Mouse (Mus musculus) midbrain, postnatal 0 days (tissue): Measurements from ENCODE around the gene Igsf11. TPM values are rescaled to one million over a fixed set of nuclear protein-coding genes. Genes with fewer than 3 reads are reported as not detected.

Experiments used
- ATAC-seq: fragments of 200-750 bp; cut with Nextera tagmentation; 2 replicates; pipeline ENCODE4 v1.8.0; 2017; ENCODE audit warnings: moderate number of reproducible peaks, mild to moderate bottlenecking, moderate TSS enrichment, moderate library complexity; ENCODE audit not compliant: low FRiP score
- DNase-seq: peaks from one replicate; pipeline ENCODE4 v3.0.0-alpha.2; 2015; ENCODE audit warnings: low spot score
- H3K27ac ChIP-seq: fragments of 300-500 bp; sonication (generic); 2 replicates; pipeline ENCODE4 v1.5.1; 2014; ENCODE audit warnings: low read depth, mild to moderate bottlenecking, low read length, mixed read lengths
- H3K27me3 ChIP-seq: fragments of 300-500 bp; sonication (generic); 2 replicates; pipeline ENCODE4 v1.6.1; 2014; ENCODE audit warnings: low read length, control low read depth, mixed read lengths; ENCODE audit not compliant: insufficient read depth
- H3K36me3 ChIP-seq: fragments of 300-500 bp; sonication (generic); 2 replicates; pipeline ENCODE4 v1.6.1; 2014; ENCODE audit warnings: low read length, control low read depth, mixed read lengths; ENCODE audit not compliant: insufficient read depth
- H3K4me1 ChIP-seq: fragments of 300-500 bp; sonication (generic); 2 replicates; pipeline ENCODE4 v1.6.1; 2014; ENCODE audit warnings: mild to moderate bottlenecking, control low read depth, antibody characterized with exemption, low read length, mixed read lengths; ENCODE audit not compliant: insufficient read depth
- H3K4me2 ChIP-seq: fragments of 300-500 bp; sonication (generic); 2 replicates; pipeline ENCODE4 v1.6.1; 2014; ENCODE audit warnings: low read depth, mild to moderate bottlenecking, low read length, mixed read lengths; ENCODE audit not compliant: poor library complexity, severe bottlenecking
- H3K4me3 ChIP-seq: fragments of 300-500 bp; sonication (generic); 2 replicates; pipeline ENCODE4 v1.5.1; 2014; ENCODE audit warnings: low read depth, mild to moderate bottlenecking, low read length, moderate library complexity
- H3K9ac ChIP-seq: fragments of 300-500 bp; sonication (generic); replicated peaks from 2 replicates; pipeline ENCODE4 v1.6.1; 2014; ENCODE audit warnings: mild to moderate bottlenecking, low read length, moderate library complexity, mixed read lengths; ENCODE audit not compliant: poor library complexity, severe bottlenecking
- H3K9me3 ChIP-seq: fragments of 300-500 bp; sonication (generic); 2 replicates; pipeline ENCODE4 v1.6.1; 2016; ENCODE audit warnings: low read length, control low read depth
- CTCF ChIP-seq: IDR thresholded peaks from 2 replicates; pipeline ENCODE4 v1.5.1; 2016; ENCODE audit warnings: antibody characterized with exemption, mild to moderate bottlenecking
- WGBS: fragments of 180-500 bp; shearing (Covaris S2); extraction: QIAGEN DNeasy Blood & Tissue Kit; methylation state at CpG from one replicate; pipeline ENCODE4 v1.1.7; 2014; 5-methylcytosine and 5-hydroxymethylcytosine counted together
- polyA plus RNA-seq: library from polyadenylated mRNA; unstranded; fragments of >200 nt; fragmentation: Nextera tagmentation; extraction: Ambion mirVana; gene quantifications from 2 replicates; pipeline ENCODE4 v1.2.1, GENCODE M21; 2015
- total RNA-seq: library from RNA; depleted of rRNA; stranded (reverse); fragments of >200 nt; gene quantifications from 2 replicates; pipeline ENCODE4 v1.2.3, GENCODE M21; 2014

Igsf11 gene
- total and polyA plus RNA-seq, 2 experiments from 2014 or later: 3.1 to 18.7 TPM

GRCm38 (mm10) chr16:38958801-38959200 is 66.3 kb downstream of the Igsf11 start:
- no peaks in the 10 kb centered on the region for H3K9me3 ChIP-seq
- H3K36me3 ChIP-seq: no peaks in the 10 kb centered on the region
- H3K9ac ChIP-seq: no peak overlapping the region
- TF ChIP-seq CTCF: no peak
- ATAC-seq: no peak
- no peaks in the 10 kb centered on the region for H3K4me1 ChIP-seq
- WGBS: 73% methylated on average over 9 of the region's 9 CpGs
- no peaks in the 10 kb centered on the region for H3K27me3 ChIP-seq
- no peak overlapping the region for H3K4me3 ChIP-seq
- H3K27ac ChIP-seq: no peak overlapping the region
- no peak for DNase-seq
- no peak overlapping the region for H3K4me2 ChIP-seq

DNA sequence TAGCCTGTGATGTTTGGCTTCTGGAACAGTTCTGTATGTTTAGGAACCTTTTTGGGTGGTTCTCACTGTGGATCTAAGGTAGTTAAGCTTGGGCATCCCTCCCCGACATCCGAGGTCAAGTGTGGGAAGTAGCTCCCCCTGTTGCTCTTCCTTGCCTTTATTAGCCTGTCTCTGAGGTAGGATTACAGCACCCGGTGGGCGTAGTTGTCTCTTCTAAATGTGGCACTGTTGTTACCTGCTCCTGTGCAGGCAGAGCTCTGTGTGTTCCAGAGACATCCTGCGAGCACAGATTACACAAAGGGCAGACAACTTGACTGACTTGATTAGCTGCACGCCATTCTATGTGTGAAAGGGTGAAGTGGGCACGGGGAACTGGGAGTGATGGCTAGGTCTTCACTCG is 68.1 kb downstream of the Igsf11 start:
- Histone ChIP-seq H3K4me2 (no peak overlapping the region), H3K9me3 (no peaks in the 10 kb centered on the region), H3K9ac (no peak overlapping the region), H3K4me3 (no peak overlapping the region), H3K36me3 (no peaks in the 10 kb centered on the region), H3K27me3 (no peaks in the 10 kb centered on the region), H3K27ac (no peak overlapping the region), H3K4me1 (no peaks in the 10 kb centered on the region)
- DNase-seq (no peak), ATAC-seq (no peak)
- no peak for TF ChIP-seq CTCF
- 77% methylated on average over 8 of the region's 8 CpGs for WGBS

GRCm38 (mm10) chr16:38961865-38962264 is 69.4 kb downstream of the Igsf11 start:
- Histone ChIP-seq H3K4me1 (no peaks in the 10 kb centered on the region), H3K27ac (no peak overlapping the region), H3K9me3 (no peaks in the 10 kb centered on the region), H3K9ac (no peak overlapping the region), H3K4me2 (no peak overlapping the region), H3K27me3 (no peaks in the 10 kb centered on the region), H3K36me3 (no peaks in the 10 kb centered on the region), H3K4me3 (no peak overlapping the region)
- TF ChIP-seq CTCF: no peak
- DNase-seq: no peak
- ATAC-seq: no peak
- 79% methylated on average over 2 of the region's 2 CpGs for WGBS

DNA sequence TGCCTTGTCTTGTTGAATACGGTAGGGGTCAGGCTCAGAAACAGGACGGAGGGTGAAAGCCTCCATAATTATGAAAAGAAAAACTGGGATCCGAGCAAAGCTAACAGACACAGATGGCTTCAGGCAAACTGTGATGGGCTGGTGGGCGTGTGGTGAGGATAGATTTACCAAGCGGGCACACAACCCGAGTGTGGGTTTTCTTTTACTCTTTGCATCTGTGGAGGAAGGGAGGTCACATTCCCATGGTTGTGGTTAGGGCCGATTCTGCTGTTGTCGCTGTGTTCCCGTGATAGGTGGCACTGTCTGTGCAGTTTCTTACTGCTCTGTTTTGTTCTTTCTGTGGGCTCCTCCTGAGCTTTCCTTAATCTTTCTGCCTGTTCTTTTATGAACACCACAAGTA is 70.2 kb downstream of the Igsf11 start:
- H3K27me3 ChIP-seq: no peaks in the 10 kb centered on the region
- H3K4me3 ChIP-seq: no peak overlapping the region
- no peak overlapping the region for H3K4me2 ChIP-seq
- WGBS: 64% methylated on average over 9 of the region's 9 CpGs
- no peaks in the 10 kb centered on the region for H3K4me1 ChIP-seq
- H3K27ac ChIP-seq: no peak overlapping the region
- H3K9ac ChIP-seq: no peak overlapping the region
- ATAC-seq (no peak), DNase-seq (no peak)
- H3K9me3 ChIP-seq: no peaks in the 10 kb centered on the region
- no peaks in the 10 kb centered on the region for H3K36me3 ChIP-seq
- TF ChIP-seq CTCF: no peak

DNA sequence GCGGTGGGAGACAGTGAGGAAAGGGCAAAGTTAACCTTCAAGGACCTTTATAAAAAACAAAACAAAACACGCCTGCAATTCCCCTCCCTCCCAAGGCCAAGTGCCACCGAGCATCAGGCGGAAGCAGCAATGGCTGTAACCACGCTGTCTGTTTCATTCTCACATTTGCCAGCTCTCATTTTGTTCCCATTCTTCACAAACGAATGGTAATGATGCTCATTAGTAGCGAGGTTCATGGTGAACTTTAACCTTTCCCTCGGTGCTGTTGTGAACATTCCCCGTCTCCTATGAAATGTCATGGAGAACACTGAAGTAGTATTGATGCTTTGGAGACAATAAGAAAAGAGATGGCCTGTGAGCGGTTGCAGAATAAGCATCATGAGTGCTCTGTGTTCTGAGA is 74.6 kb downstream of the Igsf11 start:
- ATAC-seq (no peak), DNase-seq (no peak)
- 88% methylated on average over 10 of the region's 10 CpGs for WGBS
- H3K9ac ChIP-seq: no peak overlapping the region
- H3K36me3 ChIP-seq: no peaks in the 10 kb centered on the region
- no peaks in the 10 kb centered on the region for H3K9me3 ChIP-seq
- H3K4me1 ChIP-seq: no peaks in the 10 kb centered on the region
- H3K4me2 ChIP-seq: no peak overlapping the region
- H3K27me3 ChIP-seq: no peaks in the 10 kb centered on the region
- H3K27ac ChIP-seq: no peak overlapping the region
- no peak for TF ChIP-seq CTCF
- no peak overlapping the region for H3K4me3 ChIP-seq

DNA sequence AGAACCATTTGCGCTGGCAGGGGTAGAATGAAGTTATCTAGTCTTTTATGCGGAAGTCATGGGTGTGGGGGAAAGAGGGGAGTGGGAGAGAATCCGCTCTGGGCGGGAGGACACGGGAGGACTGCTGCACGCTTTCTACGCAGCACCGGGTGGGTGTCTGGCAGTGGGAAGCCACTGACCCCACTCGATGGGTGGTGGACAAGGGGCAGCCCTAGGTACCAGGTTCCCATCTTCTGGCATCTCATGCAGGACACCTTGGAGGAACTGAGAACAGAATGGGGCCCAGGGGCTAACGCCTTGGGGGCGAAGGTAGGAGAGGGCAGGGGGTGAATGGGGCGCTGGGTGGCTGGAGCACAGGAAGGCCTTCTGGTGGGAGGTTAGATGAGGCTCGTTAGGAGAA is 83.7 kb downstream of the Igsf11 start:
- Histone ChIP-seq H3K27me3 (no peaks in the 10 kb centered on the region), H3K9ac (no peak overlapping the region), H3K4me1 (no peaks in the 10 kb centered on the region), H3K9me3 (no peaks in the 10 kb centered on the region), H3K36me3 (no peaks in the 10 kb centered on the region), H3K4me3 (no peak overlapping the region), H3K4me2 (no peak overlapping the region), H3K27ac (no peak overlapping the region)
- ATAC-seq: no peak
- DNase-seq: no peak
- 78% methylated on average over 13 of the region's 13 CpGs for WGBS
- TF ChIP-seq CTCF: no peak

DNA sequence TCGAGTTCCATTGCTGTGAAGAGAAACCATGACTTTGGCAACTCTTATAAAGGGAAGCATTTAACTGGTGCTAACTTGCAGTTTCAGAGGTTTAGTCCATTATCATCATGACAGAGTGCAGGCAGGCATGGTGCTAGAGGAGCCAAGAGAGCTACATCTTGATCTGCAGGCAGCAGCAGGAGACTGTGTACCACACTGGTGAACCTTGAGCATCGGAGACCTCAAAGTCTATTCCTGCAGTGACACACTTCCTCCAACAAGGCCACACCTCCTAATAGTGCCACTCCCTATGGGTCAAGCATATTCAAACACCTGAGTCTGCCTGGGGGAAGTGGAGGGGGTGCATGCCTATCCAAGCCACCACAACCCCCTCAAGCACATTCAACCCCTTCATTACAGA is 86.1 kb downstream of the Igsf11 start:
- WGBS: 88% methylated on average over 2 of the region's 2 CpGs
- no peak overlapping the region for H3K27ac ChIP-seq
- no peak overlapping the region for H3K4me2 ChIP-seq
- H3K4me1 ChIP-seq: no peaks in the 10 kb centered on the region
- H3K27me3 ChIP-seq: no peaks in the 10 kb centered on the region
- no peaks in the 10 kb centered on the region for H3K9me3 ChIP-seq
- no peak for ATAC-seq
- H3K4me3 ChIP-seq: no peak overlapping the region
- H3K9ac ChIP-seq: no peak overlapping the region
- TF ChIP-seq CTCF: no peak
- DNase-seq: no peak
- H3K36me3 ChIP-seq: no peaks in the 10 kb centered on the region
